Mouse (Mus musculus) G1E (cell line): ENCODE measurements around the gene Sik3. TPM values are rescaled to one million over a fixed set of nuclear protein-coding genes. Genes with fewer than 3 reads are reported as not detected.

Experiments
- ATAC-seq: 2 replicates; pipeline ENCODE4 v1.8.0; 2016; ENCODE audit warnings: mild to moderate bottlenecking; ENCODE audit not compliant: insufficient number of reproducible peaks, poor library complexity, low FRiP score, severe bottlenecking; ENCODE audit errors: extremely low read depth
- DNase-seq: peaks from one replicate; pipeline ENCODE4 v3.0.0; 2012; ENCODE audit warnings: low spot score
- H3K27me3 ChIP-seq: 2 replicates; pipeline ENCODE4 v1.6.1; 2012; ENCODE audit warnings: mild to moderate bottlenecking, low read length, inconsistent platforms; ENCODE audit not compliant: insufficient read depth
- H3K36me3 ChIP-seq: replicated peaks from 2 replicates; pipeline ENCODE3; 2012; ENCODE audit warnings: mild to moderate bottlenecking, inconsistent platforms
- H3K4me1 ChIP-seq: 2 replicates; pipeline ENCODE4 v1.6.1; 2012; ENCODE audit warnings: low read depth, low read length, inconsistent platforms, mixed read lengths; ENCODE audit not compliant: insufficient read depth
- H3K4me3 ChIP-seq: 2 replicates; pipeline ENCODE4 v1.5.1; 2012; ENCODE audit warnings: low read depth, mild to moderate bottlenecking, inconsistent platforms, low read length, moderate library complexity, mixed read lengths
- H3K9me3 ChIP-seq: replicated peaks from 2 replicates; pipeline ENCODE4 v1.6.1; 2012; ENCODE audit warnings: inconsistent platforms
- CTCF ChIP-seq: IDR thresholded peaks from 2 replicates; pipeline ENCODE4 v1.5.1; 2012; ENCODE audit warnings: low read depth, low read length, inconsistent platforms, mixed read lengths
- GATA1 ChIP-seq: IDR thresholded peaks from 2 replicates; pipeline ENCODE4 v1.6.1; 2012; ENCODE audit warnings: borderline replicate concordance, low read length, inconsistent platforms, mixed read lengths
- GATA2 ChIP-seq: IDR thresholded peaks from 2 replicates; pipeline ENCODE4 v1.6.1; 2012; ENCODE audit warnings: low read depth, low read length, inconsistent platforms, borderline replicate concordance
- POLR2AphosphoS5 ChIP-seq: IDR thresholded peaks from 2 replicates; pipeline ENCODE4 v1.6.1; 2012; ENCODE audit warnings: low read depth, low read length, inconsistent platforms; ENCODE audit not compliant: insufficient replicate concordance
- TAL1 ChIP-seq: conservative IDR thresholded peaks from 2 replicates; pipeline ENCODE4 v1.6.1; 2012; ENCODE audit warnings: low read depth, low read length, inconsistent platforms, mixed read lengths
- polyA plus RNA-seq: library from polyadenylated mRNA; stranded (reverse); fragments of >175 nt; gene quantifications from 2 replicates; pipeline ENCODE4 v1.2.3, GENCODE M21; 2012
- total RNA-seq, 2 experiments: library from RNA; stranded (forward) in 1 of 2; stranded (reverse) in 1 of 2; fragments of 200-1000 nt in 1 of 2; fragments of >200 nt in 1 of 2; fragmentation: Nextera tagmentation in 1 of 2; gene quantifications; 2 replicates each; pipeline ENCODE4 v1.2.3; 2014 to 2017

The Sik3 gene
- total and polyA plus RNA-seq, 3 experiments, result 30.5 to 99.0 (median 49.1) TPM

DNA sequence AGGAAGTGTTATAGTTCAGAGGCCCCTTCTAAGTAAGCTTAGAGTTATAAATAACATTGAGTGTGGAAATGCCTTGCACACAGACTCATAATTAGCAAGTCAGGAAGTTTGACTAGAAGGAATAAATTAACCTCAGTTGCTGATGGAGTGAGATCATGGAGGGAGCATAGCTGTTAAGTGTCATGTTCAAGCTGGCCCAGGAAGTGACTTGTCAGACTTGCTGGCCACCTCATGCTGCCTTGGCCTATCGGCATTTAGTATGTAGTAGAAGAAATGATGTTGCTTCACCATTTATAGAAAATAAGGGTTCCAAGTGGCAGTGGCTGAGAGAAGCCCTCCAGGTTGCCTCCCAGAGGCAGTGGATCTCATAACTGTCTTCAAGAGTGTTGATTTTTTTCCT is 20.4 kb downstream of the Sik3 start:
- Histone ChIP-seq H3K9me3 (no peaks in the 10 kb centered on the region), H3K4me3 (no peak overlapping the region), H3K36me3 (peaks cover 59% of the 10 kb centered on the region), H3K4me1 (peaks cover 33% of the 10 kb centered on the region), H3K27me3 (no peaks in the 10 kb centered on the region)
- no peak for TF ChIP-seq POLR2AphosphoS5
- TF ChIP-seq GATA2, result no peak
- TF ChIP-seq TAL1, result no peak
- TF ChIP-seq CTCF, result no peak
- TF ChIP-seq GATA1, result no peak
- DNase-seq (no peak), ATAC-seq (no peak)

DNA sequence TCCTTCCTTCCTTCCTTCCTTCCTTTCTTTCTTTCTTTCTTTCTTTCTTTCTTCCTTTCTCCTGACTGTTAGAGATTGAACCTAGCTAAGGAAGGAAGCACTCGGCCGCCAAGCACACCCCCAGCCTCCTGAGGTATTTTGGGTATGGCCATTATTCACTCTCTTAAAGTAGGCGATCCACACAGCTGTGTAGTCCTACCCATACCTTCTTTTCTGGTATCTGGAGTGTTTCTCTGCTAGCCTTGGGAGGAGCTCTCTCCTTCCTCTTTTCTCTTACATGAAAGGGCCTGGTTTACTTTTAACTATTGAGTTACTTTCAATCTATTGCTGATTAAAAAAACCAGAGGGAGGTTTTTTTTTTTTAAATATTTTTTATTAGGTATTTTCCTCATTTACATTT is 21.2 kb downstream of the Sik3 start:
- Histone ChIP-seq H3K4me3 (no peak overlapping the region), H3K36me3 (peaks cover 62% of the 10 kb centered on the region), H3K4me1 (peaks cover 33% of the 10 kb centered on the region), H3K9me3 (no peaks in the 10 kb centered on the region), H3K27me3 (no peaks in the 10 kb centered on the region)
- TF ChIP-seq POLR2AphosphoS5 (no peak), GATA2 (no peak), CTCF (no peak)
- ATAC-seq (peak; percentile 49), DNase-seq (peak; percentile 33)

DNA sequence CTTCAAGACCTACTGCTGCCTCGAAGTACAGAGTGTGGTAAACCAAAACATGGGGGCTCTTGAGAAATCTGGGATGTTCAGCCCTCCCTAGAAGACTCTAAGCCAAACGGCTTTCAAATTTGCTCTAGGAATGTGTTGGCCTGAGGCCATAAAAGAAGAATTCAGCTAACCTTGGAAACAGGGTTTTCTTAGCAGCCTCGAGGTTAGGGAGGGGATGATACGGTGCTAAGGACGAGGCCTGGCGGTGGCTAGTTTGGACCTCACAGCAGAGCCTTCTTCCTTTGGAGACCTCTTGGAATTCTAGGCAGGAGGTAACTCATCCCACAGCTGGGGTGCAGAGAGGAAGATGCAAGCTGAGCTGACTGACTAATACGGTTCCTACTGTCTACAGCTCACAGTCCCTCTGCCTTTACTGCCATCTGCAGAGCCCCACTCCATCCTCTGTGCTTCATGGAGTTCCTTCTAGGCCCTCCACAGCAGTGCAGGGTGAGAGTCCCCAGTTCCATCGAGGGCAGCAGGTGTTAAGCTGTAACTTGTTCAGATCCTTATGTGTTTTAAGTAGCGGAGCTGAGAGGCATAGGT is 22.8 kb downstream of the Sik3 start:
- ATAC-seq (no peak), DNase-seq (no peak)
- Histone ChIP-seq H3K4me1 (peaks cover 25% of the 10 kb centered on the region), H3K9me3 (no peaks in the 10 kb centered on the region), H3K36me3 (peaks cover 63% of the 10 kb centered on the region), H3K27me3 (no peaks in the 10 kb centered on the region), H3K4me3 (no peak overlapping the region)
- TF ChIP-seq TAL1, result no peak
- TF ChIP-seq GATA1, result no peak
- no peak for TF ChIP-seq POLR2AphosphoS5
- no peak for TF ChIP-seq CTCF
- no peak for TF ChIP-seq GATA2

DNA sequence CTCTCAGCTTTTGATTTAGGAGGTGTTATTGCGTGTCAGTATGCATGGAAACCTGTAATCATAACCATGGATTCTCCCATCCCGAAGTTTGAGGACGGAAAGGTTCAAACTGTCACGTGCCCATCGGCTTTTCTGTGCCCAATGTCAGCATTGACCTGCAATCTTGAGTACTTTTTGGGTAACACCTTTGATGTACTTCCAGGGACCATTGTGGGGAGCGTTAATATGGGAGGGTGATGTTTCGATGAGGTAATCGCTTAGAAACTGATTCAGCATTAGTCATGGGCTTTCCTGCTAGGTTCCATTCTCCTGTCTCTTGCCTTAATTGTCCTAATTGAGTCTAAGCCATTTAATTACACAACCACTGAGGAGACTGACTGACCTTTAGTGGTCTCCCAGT is 24.3 kb downstream of the Sik3 start:
- no peaks in the 10 kb centered on the region for H3K9me3 ChIP-seq
- H3K4me3 ChIP-seq, result no peak overlapping the region
- peaks cover 22% of the 10 kb centered on the region for H3K4me1 ChIP-seq
- no peak for DNase-seq
- peaks cover 56% of the 10 kb centered on the region for H3K36me3 ChIP-seq
- H3K27me3 ChIP-seq, result no peaks in the 10 kb centered on the region
- no peak for TF ChIP-seq GATA2
- TF ChIP-seq GATA1, result no peak
- no peak for TF ChIP-seq TAL1
- no peak for TF ChIP-seq CTCF
- TF ChIP-seq POLR2AphosphoS5, result no peak
- ATAC-seq, result no peak

DNA sequence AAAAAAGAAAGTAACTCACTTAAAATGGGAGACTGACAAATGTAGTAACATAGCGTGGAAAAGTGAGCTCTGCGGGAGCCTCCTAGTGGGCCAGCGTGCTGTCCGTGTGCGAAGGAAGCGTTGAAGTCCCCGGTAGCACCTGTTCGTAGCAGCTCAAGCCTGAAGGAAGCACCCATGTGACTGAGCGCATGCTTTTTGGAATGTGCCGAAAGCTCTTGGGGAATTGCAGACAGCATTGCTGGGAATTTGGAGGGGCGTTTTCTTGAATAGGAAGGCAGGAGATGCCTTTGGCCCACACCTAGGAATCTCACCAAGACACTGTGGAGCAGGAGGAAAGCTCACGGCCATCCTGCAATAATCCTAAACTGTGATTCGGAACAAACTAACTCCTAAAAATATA is 26.2 kb downstream of the Sik3 start:
- Histone ChIP-seq H3K4me3 (no peak overlapping the region), H3K9me3 (no peaks in the 10 kb centered on the region), H3K27me3 (no peaks in the 10 kb centered on the region), H3K36me3 (peaks cover 53% of the 10 kb centered on the region), H3K4me1 (peaks cover 12% of the 10 kb centered on the region)
- TF ChIP-seq GATA1 (no peak), GATA2 (no peak), TAL1 (no peak)
- DNase-seq, result no peak
- no peak for ATAC-seq

DNA sequence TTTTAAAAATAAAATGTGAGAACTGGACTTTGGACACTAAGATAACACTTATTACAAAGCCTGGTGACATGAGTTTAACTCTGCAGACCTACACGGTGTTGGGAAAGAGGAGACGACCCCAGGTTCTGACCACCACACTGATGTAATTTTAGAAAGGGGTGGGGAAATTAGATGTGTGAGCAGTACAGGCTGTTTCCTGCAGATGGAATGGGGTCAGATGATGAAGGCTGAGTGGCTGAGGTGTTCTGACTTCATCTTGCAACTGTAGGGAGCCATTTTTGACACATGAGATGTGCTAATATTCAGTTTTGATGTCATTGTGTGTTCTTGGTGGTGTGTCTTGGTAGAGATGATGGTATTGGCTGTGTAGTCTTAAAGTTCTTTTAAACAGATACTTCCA is 28.6 kb downstream of the Sik3 start:
- ATAC-seq, result no peak

More for the DNA sequence above, 28.6 kb downstream of the Sik3 start:
- H3K27me3 ChIP-seq, result no peaks in the 10 kb centered on the region
- TF ChIP-seq CTCF (no peak), GATA1 (no peak), GATA2 (no peak), POLR2AphosphoS5 (no peak), TAL1 (no peak)
- H3K9me3 ChIP-seq, result no peaks in the 10 kb centered on the region
- H3K36me3 ChIP-seq, result peaks cover 54% of the 10 kb centered on the region
- H3K4me1 ChIP-seq, result peaks cover 10% of the 10 kb centered on the region
- no peak overlapping the region for H3K4me3 ChIP-seq
- no peak for DNase-seq
